Mouse (Mus musculus) forebrain, embryonic 11.5 days (tissue): Measurements from ENCODE around the gene Zfp93. TPM values are rescaled to one million over a fixed set of nuclear protein-coding genes. Genes with fewer than 3 reads are reported as not detected.
A peak's percentile ranks its signal among the peaks of the same experiment; 100 is the strongest.
"Not testable (repeated sequence)": the region's sequence is repeated elsewhere in the genome, so short reads cannot be mapped to it uniquely, and the experiment has no call there.

Source experiments
- ATAC-seq: fragments of 200-750 bp; cut with Nextera tagmentation; replicated peaks from 2 replicates; pipeline ENCODE4 v1.8.0; 2017; ENCODE audit warnings: moderate TSS enrichment; ENCODE audit not compliant: low FRiP score
- DNase-seq: peaks from one replicate; pipeline ENCODE4 v3.0.0-alpha.2; 2017; ENCODE audit warnings: low spot score
- H3K27ac ChIP-seq: fragments of 300-500 bp; sonication (generic); 2 replicates; pipeline ENCODE4 v1.5.1; 2014; ENCODE audit warnings: low read depth, low read length
- H3K27me3 ChIP-seq: fragments of 300-500 bp; sonication (generic); 2 replicates; pipeline ENCODE4 v1.6.1; 2014; ENCODE audit warnings: mild to moderate bottlenecking, low read length, mixed read lengths; ENCODE audit not compliant: control insufficient read depth, insufficient read depth
- H3K36me3 ChIP-seq: fragments of 300-500 bp; sonication (generic); 2 replicates; pipeline ENCODE4 v1.6.1; 2014; ENCODE audit warnings: mild to moderate bottlenecking, low read length, moderate library complexity, mixed read lengths; ENCODE audit not compliant: control insufficient read depth, insufficient read depth
- H3K4me1 ChIP-seq: fragments of 300-500 bp; sonication (generic); replicated peaks from 2 replicates; pipeline ENCODE4 v1.6.1; 2014; ENCODE audit warnings: low read length, mixed read lengths; ENCODE audit not compliant: control insufficient read depth, insufficient read depth
- H3K4me2 ChIP-seq: fragments of 300-500 bp; sonication (generic); 2 replicates; pipeline ENCODE4 v1.6.1; 2014; ENCODE audit warnings: low read depth, mild to moderate bottlenecking, low read length, moderate library complexity, mixed read lengths; ENCODE audit not compliant: severe bottlenecking
- H3K4me3 ChIP-seq: fragments of 300-500 bp; sonication (generic); 2 replicates; pipeline ENCODE4 v1.5.1; 2014; ENCODE audit warnings: low read depth, low read length
- H3K9ac ChIP-seq: fragments of 300-500 bp; sonication (generic); 2 replicates; pipeline ENCODE4 v1.6.1; 2014; ENCODE audit warnings: low read length
- H3K9me3 ChIP-seq: fragments of 300-500 bp; sonication (generic); 2 replicates; pipeline ENCODE4 v1.6.1; 2016; ENCODE audit warnings: low read length, mixed read lengths; ENCODE audit not compliant: control insufficient read depth
- WGBS: fragments of 180-500 bp; shearing (Covaris S2); extraction: QIAGEN DNeasy Blood & Tissue Kit; methylation state at CpG from one replicate; pipeline ENCODE4 v1.1.7; 2014; 5-methylcytosine and 5-hydroxymethylcytosine counted together
- polyA plus RNA-seq: library from polyadenylated mRNA; unstranded; fragments of >200 nt; fragmentation: Nextera tagmentation; extraction: Ambion mirVana; gene quantifications from 2 replicates; pipeline ENCODE4 v1.2.1, GENCODE M21; 2014

Gene Zfp93
- polyA plus RNA-seq, 1 experiment from 2014 or later, result 9.0 TPM

DNA sequence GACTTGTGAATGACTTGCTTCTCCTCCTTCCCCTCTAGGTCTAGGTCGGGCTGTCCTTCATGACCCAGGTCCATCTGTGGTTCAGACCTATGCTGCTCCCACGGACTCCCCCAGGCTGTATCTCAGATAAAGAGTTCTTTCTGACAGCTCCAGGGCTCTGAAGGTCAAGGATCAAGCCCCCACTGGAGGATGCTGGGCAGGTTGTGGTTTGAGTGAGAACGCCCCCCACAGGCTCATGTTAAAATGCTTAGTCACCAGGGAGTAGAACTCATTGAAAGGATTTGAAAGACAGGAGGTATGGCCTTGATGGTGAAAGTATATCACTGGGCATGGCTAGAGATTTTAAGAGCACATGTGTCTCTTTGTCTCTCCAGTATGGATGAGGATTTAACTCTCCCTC lies 964 bp upstream of the Zfp93 start:
- H3K9ac ChIP-seq, result no peak overlapping the region
- no peaks in the 10 kb centered on the region; the same call in 1 of the 2 replicates for H3K36me3 ChIP-seq
- no peak for ATAC-seq
- no peak overlapping the region for H3K27ac ChIP-seq
- no peak overlapping the region for H3K4me3 ChIP-seq
- H3K9me3 ChIP-seq, result no peaks in the 10 kb centered on the region
- H3K27me3 ChIP-seq, result no peaks in the 10 kb centered on the region
- DNase-seq, result no peak
- H3K4me2 ChIP-seq, result no peak overlapping the region
- 77% methylated on average over 3 of the region's 3 CpGs for WGBS
- no peaks in the 10 kb centered on the region for H3K4me1 ChIP-seq

DNA sequence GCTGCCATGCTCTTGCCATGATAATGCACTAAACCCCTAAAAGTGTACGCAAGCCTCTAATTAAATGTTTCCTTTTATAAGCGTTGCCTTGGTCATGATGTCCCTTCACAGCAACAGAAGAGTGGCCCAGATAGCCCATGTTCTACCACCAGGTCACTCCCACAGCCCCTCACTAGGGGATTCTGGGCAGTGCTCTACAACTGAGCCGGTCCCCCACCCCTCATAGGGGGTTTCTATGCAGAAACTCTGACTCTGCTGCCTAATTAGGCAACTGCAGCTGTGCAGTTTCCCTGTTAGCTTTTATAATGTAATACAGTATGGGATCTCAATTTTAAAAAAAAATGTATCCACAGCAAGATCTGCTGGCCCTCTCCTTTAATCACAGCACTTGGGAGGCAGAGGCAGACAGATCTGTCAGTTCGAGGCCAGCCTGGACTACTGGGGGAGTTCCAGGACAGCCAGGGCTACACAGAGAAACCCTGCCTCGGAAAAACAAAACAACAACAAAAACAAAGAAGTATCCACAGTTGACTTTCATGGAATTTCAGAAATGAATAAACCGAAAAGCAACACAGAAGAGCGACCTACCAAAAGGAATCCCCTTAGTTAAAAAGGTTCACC lies 443 bp upstream of the Zfp93 start:
- Histone ChIP-seq H3K36me3 (peaks cover 3% of the 10 kb centered on the region; the same call in 1 of the 2 replicates), H3K9ac (peak overlapping the region; percentile 74; the same call in 1 of the 2 replicates), H3K4me3 (peak overlapping the region; percentile 56), H3K9me3 (no peaks in the 10 kb centered on the region), H3K27ac (no peak overlapping the region), H3K4me1 (no peaks in the 10 kb centered on the region), H3K27me3 (no peaks in the 10 kb centered on the region), H3K4me2 (peak overlapping the region; percentile 74)
- DNase-seq (no peak), ATAC-seq (peak; percentile 59)
- WGBS, result 35% methylated on average over 7 of the region's 7 CpGs

DNA sequence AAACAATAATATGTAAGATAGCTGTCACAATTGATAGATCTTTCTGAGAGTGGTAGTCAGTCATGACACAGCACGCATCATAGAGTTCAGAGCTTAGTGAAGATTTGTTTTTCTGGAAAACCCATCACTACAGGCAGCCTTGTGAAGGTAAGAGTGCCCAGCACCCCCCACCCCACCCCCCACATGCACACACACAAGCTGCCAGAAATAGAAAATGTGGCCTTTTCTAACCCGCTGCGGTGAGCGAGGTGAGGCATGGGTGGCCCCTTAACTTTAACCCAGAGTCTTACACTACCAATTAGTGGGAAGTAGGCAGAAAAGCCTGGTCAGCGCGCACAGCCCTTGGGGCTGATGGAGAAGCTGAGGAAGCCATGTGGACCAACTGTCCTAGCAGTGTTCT lies 971 bp downstream of the Zfp93 start:
- ATAC-seq, result no peak
- H3K9ac ChIP-seq, result no peak overlapping the region

DNA sequence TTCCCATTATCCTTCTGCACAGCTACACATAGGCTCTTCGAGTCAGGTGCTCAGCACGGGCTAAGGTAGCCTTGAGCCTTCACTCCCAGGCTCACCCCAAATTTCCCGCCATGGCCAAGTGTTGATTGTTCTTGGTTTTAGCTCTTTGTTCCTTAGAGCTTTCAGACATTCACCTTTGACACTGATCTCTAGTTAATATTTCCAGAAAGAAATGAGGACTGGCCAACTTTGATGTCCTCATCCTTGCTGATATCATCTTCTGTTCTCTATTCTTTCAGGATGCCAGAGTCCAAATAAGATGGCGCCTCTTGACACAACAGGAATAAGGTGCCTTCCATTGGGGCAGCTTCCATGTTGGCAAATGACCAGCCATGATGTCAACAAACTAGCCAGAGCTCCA lies 4.2 kb downstream of the Zfp93 start:
- DNase-seq, result no peak
- WGBS, result 89% methylated on average over 4 of the region's 4 CpGs
- H3K27ac ChIP-seq, result no peak overlapping the region

More for the DNA sequence above, 971 bp downstream of the Zfp93 start:
- peaks cover 3% of the 10 kb centered on the region; the same call in 1 of the 2 replicates for H3K36me3 ChIP-seq
- H3K4me3 ChIP-seq, result no peak overlapping the region
- H3K4me2 ChIP-seq, result no peak overlapping the region
- H3K9me3 ChIP-seq, result no peaks in the 10 kb centered on the region
- H3K27me3 ChIP-seq, result no peaks in the 10 kb centered on the region
- no peak for DNase-seq
- WGBS, result 97% methylated on average over 6 of the region's 6 CpGs
- no peak overlapping the region for H3K27ac ChIP-seq
- H3K4me1 ChIP-seq, result no peaks in the 10 kb centered on the region

DNA sequence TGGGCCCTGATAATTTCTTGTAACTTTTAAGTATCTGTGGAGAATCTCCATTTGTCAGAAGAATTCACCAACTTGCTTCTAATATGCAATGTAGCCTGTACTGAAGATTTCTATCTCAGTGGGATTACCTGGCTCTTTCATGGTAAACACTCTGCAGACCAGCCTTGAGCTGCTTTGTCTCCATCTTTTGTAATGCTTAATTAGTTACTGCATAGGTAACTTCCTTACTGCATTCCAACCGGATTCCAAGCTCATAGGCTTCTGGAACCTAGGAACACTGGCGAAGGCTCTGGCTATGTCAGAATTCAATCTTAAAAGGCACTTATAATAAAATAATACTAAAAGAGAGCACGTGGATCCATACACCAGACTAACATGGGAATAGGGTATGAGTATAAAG lies 8.6 kb downstream of the Zfp93 start:
- H3K9me3 ChIP-seq, H3K4me3 ChIP-seq, H3K27ac ChIP-seq, DNase-seq, H3K36me3 ChIP-seq, H3K9ac ChIP-seq, H3K4me1 ChIP-seq, H3K4me2 ChIP-seq, H3K27me3 ChIP-seq, ATAC-seq: not testable (repeated sequence)
- WGBS, result 83% methylated on average over 3 of the region's 3 CpGs

More for the DNA sequence above, 4.2 kb downstream of the Zfp93 start:
- Histone ChIP-seq H3K4me3 (no peak overlapping the region), H3K9ac (no peak overlapping the region), H3K27me3 (no peaks in the 10 kb centered on the region), H3K36me3 (peaks cover 3% of the 10 kb centered on the region; the same call in 1 of the 2 replicates), H3K9me3 (no peaks in the 10 kb centered on the region), H3K4me2 (no peak overlapping the region), H3K4me1 (no peaks in the 10 kb centered on the region)
- no peak for ATAC-seq

DNA sequence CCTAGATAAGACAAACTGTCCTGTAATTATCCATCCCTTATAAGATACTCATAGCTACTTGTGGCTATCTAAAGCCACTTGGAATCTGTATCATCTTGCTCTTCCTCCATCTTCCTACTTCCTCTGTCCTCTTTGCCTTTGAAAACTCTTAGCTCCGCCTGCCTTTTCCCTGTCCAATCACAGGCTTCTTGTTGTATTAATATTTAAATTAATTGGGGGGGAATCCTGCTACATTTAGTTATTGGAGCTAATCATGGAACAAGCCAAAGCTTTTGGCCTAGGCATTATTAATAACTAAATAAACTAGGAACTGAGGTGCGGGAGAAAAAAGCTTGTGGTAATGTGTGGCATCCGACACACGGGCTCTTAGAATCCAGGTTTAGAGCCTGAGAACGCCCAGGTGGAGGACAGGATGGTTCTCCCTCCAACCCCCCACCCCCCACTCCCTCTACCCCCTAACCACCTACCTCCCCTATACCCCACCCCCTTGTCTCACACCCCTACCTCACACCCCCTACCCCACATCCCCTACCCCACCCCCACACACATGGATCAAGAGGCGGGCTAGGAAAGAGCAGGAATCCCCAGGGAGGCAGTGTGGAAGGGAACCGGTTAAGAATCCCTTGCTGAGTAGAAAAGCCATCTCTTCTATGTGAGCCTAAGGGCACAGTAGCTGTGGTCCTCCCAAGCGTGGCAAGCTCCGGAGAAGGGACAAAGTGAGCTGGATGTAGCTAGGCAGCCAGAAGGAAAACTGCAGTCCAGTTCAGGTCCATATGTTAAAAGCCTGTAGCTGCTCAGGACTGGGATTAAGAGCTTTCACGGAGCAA lies 10.0 kb downstream of the Zfp93 start:
- no peak overlapping the region for H3K27ac ChIP-seq
- no peaks in the 10 kb centered on the region for H3K27me3 ChIP-seq
- no peak overlapping the region for H3K4me3 ChIP-seq
- WGBS, result 57% methylated on average over 10 of the region's 10 CpGs
- no peaks in the 10 kb centered on the region for H3K4me1 ChIP-seq
- ATAC-seq, result no peak
- no peak overlapping the region; the same call in 1 of the 2 replicates for H3K9ac ChIP-seq
- DNase-seq, result no peak
- H3K9me3 ChIP-seq, result no peaks in the 10 kb centered on the region
- no peaks in the 10 kb centered on the region for H3K36me3 ChIP-seq
- no peak overlapping the region for H3K4me2 ChIP-seq

DNA sequence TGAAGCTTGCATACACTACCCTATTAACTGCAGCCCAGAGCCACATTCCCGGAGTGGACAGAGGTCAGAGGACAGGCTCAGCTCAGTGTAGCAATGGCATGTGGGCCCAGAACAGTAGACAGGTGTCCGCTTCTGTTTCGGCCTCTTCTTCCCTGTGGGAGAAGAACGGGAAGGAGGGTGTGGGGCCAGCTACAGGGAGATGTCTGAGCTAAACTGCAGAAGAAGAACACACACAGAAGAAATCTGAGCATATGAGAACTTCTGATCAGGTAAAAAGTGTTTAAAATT lies 10.6 kb downstream of the Zfp93 start:
- 48% methylated on average over 4 of the region's 4 CpGs for WGBS
- Histone ChIP-seq H3K27ac (no peak overlapping the region), H3K4me3 (no peak overlapping the region), H3K9me3 (no peaks in the 10 kb centered on the region), H3K4me2 (no peak overlapping the region), H3K36me3 (no peaks in the 10 kb centered on the region), H3K4me1 (no peaks in the 10 kb centered on the region), H3K9ac (no peak overlapping the region; the same call in 1 of the 2 replicates), H3K27me3 (no peaks in the 10 kb centered on the region)
- ATAC-seq (no peak), DNase-seq (no peak)

DNA sequence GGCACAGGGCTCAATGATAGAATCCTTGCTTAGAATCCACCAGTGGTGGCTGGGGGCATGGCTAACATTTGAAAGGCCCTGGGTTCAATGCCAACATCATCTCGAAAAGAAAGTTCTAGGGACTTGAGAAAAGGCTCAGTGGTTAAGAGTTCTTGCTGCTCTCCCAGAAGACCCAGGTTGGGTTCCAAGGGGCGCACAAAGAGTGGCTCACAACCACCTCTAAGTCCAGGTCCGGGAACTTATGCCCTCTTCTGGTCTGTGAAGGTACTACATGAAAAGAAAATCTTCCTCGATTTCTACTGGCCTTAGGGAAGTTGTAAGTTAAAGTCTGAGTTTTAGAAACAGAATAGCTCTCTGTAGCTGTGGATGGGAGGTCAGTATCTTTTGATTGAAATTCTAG lies 15.9 kb downstream of the Zfp93 start:
- no peak overlapping the region for H3K27ac ChIP-seq
- H3K27me3 ChIP-seq, result no peaks in the 10 kb centered on the region
- no peak overlapping the region for H3K9ac ChIP-seq
- peaks cover 8% of the 10 kb centered on the region; the same call in 1 of the 2 replicates for H3K36me3 ChIP-seq
- H3K4me2 ChIP-seq, result no peak overlapping the region
- DNase-seq (no peak), ATAC-seq (no peak)
- no peaks in the 10 kb centered on the region for H3K9me3 ChIP-seq
- WGBS, result 49% methylated on average over 4 of the region's 4 CpGs
- no peaks in the 10 kb centered on the region for H3K4me1 ChIP-seq
- H3K4me3 ChIP-seq, result no peak overlapping the region
